Mouse (Mus musculus) liver, embryonic 11.5 days (tissue): ENCODE measurements around the gene Ephb2. TPM values are rescaled to one million over a fixed set of nuclear protein-coding genes. Genes with fewer than 3 reads are reported as not detected.
A peak's percentile ranks its signal among the peaks of the same experiment; 100 is the strongest.

ENCODE experiments used
- ATAC-seq: fragments of 200-750 bp; cut with Nextera tagmentation; replicated peaks from 2 replicates; pipeline ENCODE4 v1.8.0; 2017; ENCODE audit warnings: moderate number of reproducible peaks, mild to moderate bottlenecking, moderate TSS enrichment, moderate library complexity; ENCODE audit not compliant: low FRiP score
- DNase-seq: peaks from one replicate; pipeline ENCODE4 v3.0.0-alpha.2; 2017; ENCODE audit warnings: low spot score
- H3K27ac ChIP-seq: fragments of 300-500 bp; sonication (generic); 2 replicates; pipeline ENCODE4 v1.5.1; 2014; ENCODE audit warnings: mild to moderate bottlenecking, low read depth, low read length, control low read depth
- H3K27me3 ChIP-seq: fragments of 300-500 bp; sonication (generic); replicated peaks from 2 replicates; pipeline ENCODE4 v1.6.1; 2014; ENCODE audit warnings: low read length, mixed read lengths; ENCODE audit not compliant: control insufficient read depth, insufficient read depth
- H3K36me3 ChIP-seq: fragments of 300-500 bp; sonication (generic); 2 replicates; pipeline ENCODE4 v1.6.1; 2014; ENCODE audit warnings: mild to moderate bottlenecking, low read length, moderate library complexity, mixed read lengths; ENCODE audit not compliant: control insufficient read depth, insufficient read depth
- H3K4me1 ChIP-seq: fragments of 300-500 bp; sonication (generic); replicated peaks from 2 replicates; pipeline ENCODE4 v1.6.1; 2014; ENCODE audit warnings: low read length, mixed read lengths; ENCODE audit not compliant: control insufficient read depth, insufficient read depth
- H3K4me2 ChIP-seq: fragments of 300-500 bp; sonication (generic); 2 replicates; pipeline ENCODE4 v1.6.1; 2014; ENCODE audit warnings: mild to moderate bottlenecking, control low read depth, moderate library complexity
- H3K4me3 ChIP-seq: fragments of 300-500 bp; sonication (generic); 2 replicates; pipeline ENCODE4 v1.5.1; 2014; ENCODE audit warnings: low read depth, low read length, control low read depth
- H3K9ac ChIP-seq: fragments of 300-500 bp; sonication (generic); 2 replicates; pipeline ENCODE4 v1.6.1; 2014; ENCODE audit warnings: low read depth, low read length, control low read depth
- H3K9me3 ChIP-seq: fragments of 300-500 bp; sonication (generic); 2 replicates; pipeline ENCODE4 v1.6.1; 2016; ENCODE audit warnings: low read length, inconsistent platforms, mixed read lengths; ENCODE audit not compliant: control insufficient read depth
- WGBS: fragments of 180-500 bp; shearing (Covaris S2); extraction: QIAGEN DNeasy Blood & Tissue Kit; methylation state at CpG from one replicate; pipeline ENCODE4 v1.1.7; 2014; 5-methylcytosine and 5-hydroxymethylcytosine counted together
- polyA plus RNA-seq: library from polyadenylated mRNA; unstranded; fragments of >200 nt; fragmentation: Nextera tagmentation; extraction: Ambion mirVana; gene quantifications from 2 replicates; pipeline ENCODE4 v1.2.1, GENCODE M21; 2014

Gene Ephb2
- polyA plus RNA-seq, 1 experiment from 2014 or later: 5.1 TPM

- Histone ChIP-seq H3K4me2 (no peak overlapping the region), H3K9me3 (no peaks in the 10 kb centered on the region), H3K27me3 (no peaks in the 10 kb centered on the region), H3K4me3 (no peak overlapping the region), H3K27ac (peak overlapping the region; percentile 11; the same call in 1 of the 2 replicates), H3K4me1 (peaks cover 18% of the 10 kb centered on the region), H3K36me3 (no peaks in the 10 kb centered on the region), H3K9ac (no peak overlapping the region)
- DNase-seq (no peak), ATAC-seq (no peak)
- 57% methylated on average over 5 of the region's 5 CpGs for WGBS
Measured at GRCm38 (mm10) chr4:136731761-136732160, 104.0 kb downstream of the Ephb2 start.

GRCm38 (mm10) chr4:136731008-136731609 lies 104.7 kb downstream of the Ephb2 start:
- no peak overlapping the region for H3K9ac ChIP-seq
- DNase-seq (no peak), ATAC-seq (no peak)
- H3K27me3 ChIP-seq: no peaks in the 10 kb centered on the region
- WGBS: 72% methylated on average over 13 of the region's 13 CpGs
- H3K9me3 ChIP-seq: no peaks in the 10 kb centered on the region
- H3K27ac ChIP-seq: peak overlapping the region; percentile 11; the same call in 1 of the 2 replicates
- no peaks in the 10 kb centered on the region for H3K36me3 ChIP-seq
- no peak overlapping the region for H3K4me2 ChIP-seq
- H3K4me3 ChIP-seq: no peak overlapping the region
- peaks cover 18% of the 10 kb centered on the region for H3K4me1 ChIP-seq

- no peak overlapping the region for H3K9ac ChIP-seq
- H3K4me1 ChIP-seq: peaks cover 18% of the 10 kb centered on the region
- 68% methylated on average over 9 of the region's 9 CpGs for WGBS
- DNase-seq (no peak), ATAC-seq (no peak)
- H3K27ac ChIP-seq: no peak overlapping the region
- H3K27me3 ChIP-seq: no peaks in the 10 kb centered on the region
- no peak overlapping the region for H3K4me2 ChIP-seq
- H3K36me3 ChIP-seq: no peaks in the 10 kb centered on the region
- no peaks in the 10 kb centered on the region for H3K9me3 ChIP-seq
- no peak overlapping the region for H3K4me3 ChIP-seq
Measured at GRCm38 (mm10) chr4:136730501-136730900, 105.3 kb downstream of the Ephb2 start.

GRCm38 (mm10) chr4:136729574-136729973 lies 106.2 kb downstream of the Ephb2 start:
- WGBS: 91% methylated on average over 2 of the region's 2 CpGs
- H3K4me1 ChIP-seq: peaks cover 18% of the 10 kb centered on the region

GRCm38 (mm10) chr4:136726941-136727340 lies 108.8 kb downstream of the Ephb2 start:
- H3K4me1 ChIP-seq: peaks cover 6% of the 10 kb centered on the region
- no peak overlapping the region for H3K27ac ChIP-seq
- no peaks in the 10 kb centered on the region for H3K9me3 ChIP-seq
- no peak overlapping the region for H3K4me2 ChIP-seq
- no peak overlapping the region for H3K9ac ChIP-seq
- 82% methylated on average over 8 of the region's 8 CpGs for WGBS
- H3K27me3 ChIP-seq: no peaks in the 10 kb centered on the region
- DNase-seq: no peak
- ATAC-seq: no peak
- H3K4me3 ChIP-seq: no peak overlapping the region
- no peaks in the 10 kb centered on the region for H3K36me3 ChIP-seq

More at GRCm38 (mm10) chr4:136729574-136729973, 106.2 kb downstream of the Ephb2 start:
- H3K4me3 ChIP-seq: no peak overlapping the region
- H3K27me3 ChIP-seq: no peaks in the 10 kb centered on the region
- H3K4me2 ChIP-seq: no peak overlapping the region
- no peak overlapping the region for H3K9ac ChIP-seq
- H3K27ac ChIP-seq: no peak overlapping the region
- DNase-seq: no peak
- no peaks in the 10 kb centered on the region for H3K9me3 ChIP-seq
- no peak for ATAC-seq
- H3K36me3 ChIP-seq: no peaks in the 10 kb centered on the region

GRCm38 (mm10) chr4:136724731-136725130 lies 111.1 kb downstream of the Ephb2 start:
- no peaks in the 10 kb centered on the region for H3K27me3 ChIP-seq
- no peak overlapping the region for H3K4me2 ChIP-seq
- no peaks in the 10 kb centered on the region for H3K4me1 ChIP-seq
- H3K9me3 ChIP-seq: no peaks in the 10 kb centered on the region
- H3K4me3 ChIP-seq: no peak overlapping the region
- no peak overlapping the region for H3K9ac ChIP-seq
- no peaks in the 10 kb centered on the region for H3K36me3 ChIP-seq
- DNase-seq (no peak), ATAC-seq (no peak)
- H3K27ac ChIP-seq: no peak overlapping the region
- 78% methylated on average over 17 of the region's 17 CpGs for WGBS

GRCm38 (mm10) chr4:136722361-136723082 lies 113.3 kb downstream of the Ephb2 start:
- Histone ChIP-seq H3K4me3 (no peak overlapping the region), H3K9ac (no peak overlapping the region), H3K9me3 (no peaks in the 10 kb centered on the region), H3K27ac (no peak overlapping the region), H3K27me3 (no peaks in the 10 kb centered on the region), H3K4me1 (no peaks in the 10 kb centered on the region), H3K36me3 (no peaks in the 10 kb centered on the region), H3K4me2 (no peak overlapping the region)
- ATAC-seq (no peak), DNase-seq (no peak)
- 65% methylated on average over 17 of the region's 17 CpGs for WGBS

GRCm38 (mm10) chr4:136721937-136722336 lies 113.9 kb downstream of the Ephb2 start:
- Histone ChIP-seq H3K27me3 (no peaks in the 10 kb centered on the region), H3K9ac (no peak overlapping the region), H3K4me2 (no peak overlapping the region), H3K4me1 (no peaks in the 10 kb centered on the region), H3K36me3 (no peaks in the 10 kb centered on the region), H3K4me3 (no peak overlapping the region), H3K27ac (no peak overlapping the region), H3K9me3 (no peaks in the 10 kb centered on the region)
- ATAC-seq (no peak), DNase-seq (no peak)
- WGBS: 71% methylated on average over 3 of the region's 3 CpGs

GRCm38 (mm10) chr4:136720025-136720424 lies 115.8 kb downstream of the Ephb2 start:
- Histone ChIP-seq H3K27me3 (no peaks in the 10 kb centered on the region), H3K4me1 (no peaks in the 10 kb centered on the region), H3K36me3 (no peaks in the 10 kb centered on the region), H3K9me3 (no peaks in the 10 kb centered on the region), H3K4me3 (no peak overlapping the region), H3K4me2 (no peak overlapping the region), H3K9ac (no peak overlapping the region), H3K27ac (no peak overlapping the region)
- ATAC-seq (no peak), DNase-seq (no peak)
- 50% methylated on average over 9 of the region's 9 CpGs for WGBS
